Mouse (Mus musculus): Measurements from ENCODE around the gene Hbs1l.
A peak's percentile ranks its signal among the peaks of the same experiment; 100 is the strongest.

Hbs1l gene

GRCm38 (mm10) chr10:21295759-21296621 is at the start of gene Hbs1l:
Gene Hbs1l (plus strand): TSS chr10:21295979.
- peak; percentile 93 for DNase-seq

- DNase-seq = no peak
Observed at GRCm38 (mm10) chr10:21248556-21248955, 47.2 kb upstream of the Hbs1l start.

- peak; percentile 27 for DNase-seq
Observed at GRCm38 (mm10) chr10:21251881-21252534, 43.8 kb upstream of the Hbs1l start.

- DNase-seq = no peak
Observed at GRCm38 (mm10) chr10:21252800-21253199, 43.0 kb upstream of the Hbs1l start.

GRCm38 (mm10) chr10:21254266-21255140 is 41.3 kb upstream of the Hbs1l start:
- DNase-seq = no peak

DNA sequence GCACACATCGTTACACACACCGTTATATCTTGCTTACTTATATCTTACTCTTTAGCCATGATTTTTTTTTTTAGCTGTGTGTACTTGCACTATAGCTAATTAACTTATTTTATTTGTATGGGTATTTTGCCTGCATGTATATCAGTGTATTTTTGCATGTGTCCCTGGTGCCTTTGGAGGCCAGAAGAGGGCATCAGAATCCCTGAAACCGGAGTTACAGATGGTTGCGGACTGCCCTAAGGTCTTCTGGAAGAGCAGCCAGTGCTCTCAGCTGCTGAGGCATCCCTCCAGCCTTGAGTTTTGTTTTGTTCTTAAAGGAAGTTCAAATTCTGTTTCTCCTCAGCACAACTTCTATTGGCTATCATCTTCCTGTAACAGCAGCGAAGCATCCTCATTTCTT is 38.5 kb upstream of the Hbs1l start:
- no peak for DNase-seq

- no peak for DNase-seq
Observed at GRCm38 (mm10) chr10:21259649-21260048, 36.1 kb upstream of the Hbs1l start.

GRCm38 (mm10) chr10:21265188-21265587 is 30.6 kb upstream of the Hbs1l start:
- DNase-seq = no peak

DNA sequence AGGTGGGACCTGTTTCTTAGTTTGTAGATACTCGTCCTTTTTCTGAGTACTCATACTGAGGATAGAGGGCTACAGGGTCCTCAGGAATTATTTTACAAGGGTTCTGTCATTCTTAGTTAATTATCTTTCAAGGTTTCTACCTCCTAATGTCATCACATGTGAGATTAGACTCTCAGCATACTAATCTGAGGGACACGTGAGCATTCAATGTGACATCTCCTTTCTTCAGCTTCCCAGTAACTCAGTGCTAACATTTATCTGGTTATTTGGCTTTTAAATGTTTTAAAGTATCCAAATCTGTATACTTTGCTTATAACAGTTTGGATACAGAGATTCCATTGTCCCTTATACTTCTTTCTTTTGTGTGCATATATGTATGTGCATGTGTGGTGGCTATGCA is 28.3 kb upstream of the Hbs1l start:
- no peak for DNase-seq

DNA sequence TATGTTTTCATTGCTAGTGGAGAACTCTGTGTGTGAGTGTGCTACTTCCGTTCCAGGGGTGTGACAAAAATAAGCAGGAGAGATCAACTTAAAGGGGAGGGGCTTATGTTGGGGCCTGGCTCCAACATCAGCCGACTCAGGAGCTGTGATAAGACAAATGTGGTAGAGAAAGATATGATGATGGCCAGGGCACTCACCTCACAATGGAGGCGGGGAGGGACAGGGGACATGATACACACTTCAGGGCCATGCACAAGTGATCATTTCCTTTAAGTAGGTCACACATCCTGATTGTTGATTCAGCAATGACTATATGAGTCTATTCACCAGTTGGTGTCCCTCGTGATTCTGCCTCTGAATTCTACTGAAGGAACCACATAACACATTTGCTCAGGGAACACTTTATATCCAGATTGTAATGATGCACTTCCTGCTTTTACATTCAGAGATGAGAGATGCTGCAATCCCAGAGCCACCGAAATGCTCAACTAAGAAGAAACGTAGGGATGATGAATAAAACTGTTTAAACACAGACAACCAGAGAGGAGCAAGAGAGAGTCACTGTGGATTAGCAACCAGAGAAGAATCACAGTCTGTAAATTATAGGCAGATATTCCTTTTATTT is 26.9 kb upstream of the Hbs1l start:
- no peak for DNase-seq

GRCm38 (mm10) chr10:21269920-21270319 is 25.9 kb upstream of the Hbs1l start:
- DNase-seq = no peak

DNA sequence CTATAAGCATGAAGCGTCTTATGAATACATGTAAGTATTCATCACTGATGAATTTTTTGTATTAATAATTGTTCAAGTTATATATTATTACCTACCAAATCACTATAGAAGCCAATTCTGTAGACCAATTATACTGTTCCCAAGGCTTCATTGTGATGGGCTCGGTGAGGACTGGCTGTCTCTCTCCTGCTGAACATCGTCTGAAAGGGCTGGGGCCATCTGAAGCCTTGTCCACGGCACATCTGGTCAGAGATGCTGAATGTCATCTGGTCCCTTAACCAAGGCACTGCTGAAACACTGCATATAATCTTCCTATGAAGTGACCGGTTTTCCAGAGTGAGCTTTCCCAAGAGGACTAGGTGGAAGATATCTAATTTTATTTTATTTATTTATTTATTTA is 24.9 kb upstream of the Hbs1l start:
- DNase-seq = no peak

DNA sequence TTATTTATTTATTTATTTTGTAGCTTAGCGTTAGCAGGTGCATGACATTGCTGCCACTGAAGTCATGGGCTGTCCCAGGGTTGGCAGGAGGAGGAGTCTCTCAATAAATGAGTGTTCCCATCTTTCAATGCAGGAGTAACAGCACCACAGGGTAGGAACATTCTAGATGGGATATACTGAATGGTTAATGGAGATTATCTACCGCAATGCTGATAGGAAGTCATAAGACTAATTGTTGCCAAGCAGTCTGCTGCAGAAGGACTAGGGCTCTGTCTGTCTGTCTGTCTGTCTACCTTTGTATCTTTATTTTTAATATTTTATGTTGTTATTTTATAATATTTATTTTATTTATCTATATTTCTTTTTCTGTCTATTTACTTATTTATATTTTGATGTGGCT is 24.5 kb upstream of the Hbs1l start:
- DNase-seq = no peak

DNA sequence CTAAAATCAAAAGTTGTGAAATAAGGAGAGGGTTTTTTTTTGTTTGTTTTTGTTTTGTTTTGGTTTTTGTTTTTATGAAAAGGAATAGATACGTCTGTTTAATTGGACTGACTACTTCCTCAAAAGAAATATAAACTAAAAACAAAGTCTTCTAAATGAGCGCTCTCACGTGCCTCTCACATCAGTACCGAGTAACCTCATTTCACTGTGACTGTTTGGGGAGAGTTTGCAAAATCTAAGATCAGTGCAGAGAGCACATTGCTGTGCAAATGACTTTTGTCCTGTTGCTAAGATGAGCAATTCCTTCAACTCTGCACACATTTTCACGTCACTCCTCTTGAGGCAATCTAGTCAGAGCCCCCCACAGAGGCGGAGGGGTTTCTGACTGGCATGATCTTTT is 24.0 kb upstream of the Hbs1l start:
- DNase-seq = no peak

DNA sequence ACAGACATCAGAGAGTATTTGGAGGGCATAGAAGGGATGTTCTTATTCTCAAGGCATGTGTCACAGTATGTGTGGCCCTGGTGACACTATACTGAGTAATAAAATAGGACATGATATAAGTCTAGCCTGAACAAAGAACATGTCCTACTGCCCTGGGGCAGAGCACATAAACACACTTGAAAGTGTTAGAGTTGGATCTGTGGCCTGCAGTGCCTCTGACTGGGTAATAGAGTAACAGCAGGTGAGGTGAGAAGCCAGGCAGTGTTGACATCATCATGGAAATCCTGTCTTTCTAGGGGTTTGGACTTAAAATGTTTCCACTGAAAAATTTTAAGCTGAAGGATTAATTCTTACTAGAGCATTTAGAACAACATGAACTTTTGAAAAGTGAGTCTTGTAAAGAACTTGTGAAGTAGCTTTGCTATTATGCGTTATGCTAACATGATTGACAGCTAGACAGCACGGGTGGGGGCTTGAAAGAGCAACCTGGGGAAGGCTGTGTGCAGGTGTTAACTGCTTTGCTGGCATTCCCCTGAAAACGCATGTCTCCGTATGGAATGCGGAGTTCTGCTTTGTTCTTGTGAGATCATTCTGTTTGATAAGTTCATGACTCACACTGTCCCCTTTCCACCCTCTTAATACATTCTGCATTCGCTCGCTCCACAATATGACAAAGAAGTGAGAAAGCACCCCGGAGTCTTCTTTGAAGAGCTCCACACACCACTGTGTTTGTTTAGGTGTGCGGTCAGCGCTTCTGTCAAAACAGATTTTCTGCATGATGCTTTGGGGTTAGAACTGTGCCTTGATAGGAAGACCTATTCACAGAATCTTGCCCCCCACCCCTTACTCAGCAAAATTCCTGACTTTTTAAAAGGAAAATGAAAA is 8.3 kb upstream of the Hbs1l start:
- no peak for DNase-seq

DNA sequence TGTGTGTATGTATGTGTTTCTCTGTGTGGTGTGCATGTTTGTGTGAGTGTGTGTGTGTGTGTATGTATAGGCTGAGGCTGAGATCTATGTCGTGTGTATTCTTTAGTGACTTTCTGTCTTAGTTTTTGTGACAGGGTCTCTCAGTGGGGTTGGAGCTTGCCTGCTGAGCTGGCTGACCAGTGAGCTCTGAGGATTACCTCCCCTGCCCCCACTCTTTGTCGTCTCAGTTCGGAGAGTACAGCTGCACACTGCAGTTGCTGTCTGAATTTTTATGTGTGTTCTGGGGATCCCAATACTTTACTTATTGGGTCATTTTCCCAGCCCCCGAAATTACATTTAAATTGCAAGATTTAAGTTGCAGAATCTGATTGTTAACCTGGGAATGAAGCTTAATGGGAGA is 4.6 kb upstream of the Hbs1l start:
- DNase-seq = no peak

GRCm38 (mm10) chr10:21294217-21294616 is 1.6 kb upstream of the Hbs1l start:
- no peak for DNase-seq

DNA sequence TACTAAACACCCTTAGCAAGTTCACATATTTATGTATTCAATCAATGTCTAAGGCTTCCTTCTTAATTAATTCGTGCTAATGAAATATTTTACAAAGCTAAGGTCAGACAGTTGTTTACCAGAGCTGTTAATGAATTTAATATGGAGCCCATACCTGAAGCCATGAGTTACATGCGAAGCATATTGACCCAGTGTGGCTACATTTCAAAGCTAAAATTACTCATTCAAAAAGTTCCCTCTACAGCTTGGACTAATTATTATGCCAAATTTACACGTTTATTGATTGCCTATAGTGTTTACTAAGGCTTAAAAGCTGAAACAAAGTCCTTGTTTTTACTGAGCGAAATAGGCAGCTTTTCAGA is 401 bp upstream of the Hbs1l start:
- no peak for DNase-seq

DNA sequence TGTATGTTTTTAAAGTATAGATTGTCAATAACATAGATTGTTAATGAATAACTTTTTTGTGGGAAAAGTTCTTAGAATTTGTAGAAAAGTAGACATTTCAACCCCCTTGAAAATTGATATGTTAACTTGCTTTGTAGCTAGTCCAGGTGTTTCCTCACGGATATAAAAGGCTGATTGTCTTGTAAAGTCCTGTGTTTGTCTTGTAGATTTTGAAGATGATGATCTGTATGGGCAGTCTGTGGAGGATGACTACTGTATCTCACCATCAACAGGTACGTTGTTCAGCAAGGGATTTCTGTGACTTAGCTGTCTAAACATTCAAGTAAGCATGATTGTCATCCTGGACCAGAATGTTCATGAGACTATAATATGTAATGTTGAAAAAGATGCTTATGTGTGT is 3.2 kb downstream of the Hbs1l start:
- no peak for DNase-seq

GRCm38 (mm10) chr10:21301822-21302221 is 6.0 kb downstream of the Hbs1l start:
- DNase-seq = no peak

DNA sequence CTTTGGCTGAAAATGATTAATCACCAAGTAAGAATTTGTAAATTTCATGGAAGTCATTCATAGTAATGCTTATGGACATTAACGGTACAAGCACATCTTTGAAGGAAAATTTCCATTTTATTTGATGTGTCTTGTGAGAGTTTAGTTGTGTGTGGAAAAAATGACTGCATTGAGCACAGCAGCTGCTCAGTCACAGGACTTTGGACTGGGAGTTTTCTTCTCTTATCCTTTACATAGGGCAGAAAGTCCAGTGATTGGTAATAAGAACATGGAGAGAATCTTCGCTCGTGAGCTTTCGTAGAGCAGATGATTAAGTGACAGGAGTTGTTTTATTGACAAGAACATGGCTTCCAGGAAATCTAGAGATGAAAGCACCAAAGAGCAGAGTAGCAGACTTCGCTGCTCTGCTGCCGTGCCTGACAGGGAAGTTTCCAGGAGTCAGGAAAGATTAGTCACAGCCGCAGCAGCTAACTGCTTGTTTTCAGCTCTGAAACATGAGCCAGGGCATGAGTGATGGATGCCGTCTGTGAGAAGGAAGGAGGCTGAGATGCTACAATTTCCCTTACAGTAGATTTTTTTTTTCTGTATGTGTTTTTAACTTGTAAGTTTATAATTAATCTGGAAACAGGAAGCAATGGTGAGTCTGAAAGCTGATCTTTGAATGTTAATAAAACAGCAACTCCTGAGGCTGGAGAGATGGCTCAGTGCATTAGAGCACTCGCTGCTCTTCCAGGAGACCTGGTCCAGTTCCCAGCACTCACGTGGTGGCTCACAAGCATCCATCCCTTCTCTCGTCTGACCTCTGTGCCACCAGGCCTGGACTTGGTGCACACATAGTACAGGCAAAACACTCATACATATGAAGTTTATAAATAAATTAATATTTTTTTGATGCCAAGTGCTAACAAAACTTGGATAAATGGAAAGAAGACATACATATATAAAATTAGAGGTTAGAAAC is 9.2 kb downstream of the Hbs1l start:
- no peak for DNase-seq
